Mouse (Mus musculus) cerebellum, adult 11-12 months (tissue): ENCODE results near the gene Asic1.

Source experiments
- DNase-seq: peaks from one replicate; pipeline ENCODE4 v3.0.0; 2022

The Asic1 gene

GRCm38 (mm10) chr15:99703104-99703503 lies 32.9 kb downstream of the Asic1 start:
- no peak for DNase-seq

- no peak for DNase-seq
Measured at GRCm38 (mm10) chr15:99703676-99704040, 33.5 kb downstream of the Asic1 start.

DNA sequence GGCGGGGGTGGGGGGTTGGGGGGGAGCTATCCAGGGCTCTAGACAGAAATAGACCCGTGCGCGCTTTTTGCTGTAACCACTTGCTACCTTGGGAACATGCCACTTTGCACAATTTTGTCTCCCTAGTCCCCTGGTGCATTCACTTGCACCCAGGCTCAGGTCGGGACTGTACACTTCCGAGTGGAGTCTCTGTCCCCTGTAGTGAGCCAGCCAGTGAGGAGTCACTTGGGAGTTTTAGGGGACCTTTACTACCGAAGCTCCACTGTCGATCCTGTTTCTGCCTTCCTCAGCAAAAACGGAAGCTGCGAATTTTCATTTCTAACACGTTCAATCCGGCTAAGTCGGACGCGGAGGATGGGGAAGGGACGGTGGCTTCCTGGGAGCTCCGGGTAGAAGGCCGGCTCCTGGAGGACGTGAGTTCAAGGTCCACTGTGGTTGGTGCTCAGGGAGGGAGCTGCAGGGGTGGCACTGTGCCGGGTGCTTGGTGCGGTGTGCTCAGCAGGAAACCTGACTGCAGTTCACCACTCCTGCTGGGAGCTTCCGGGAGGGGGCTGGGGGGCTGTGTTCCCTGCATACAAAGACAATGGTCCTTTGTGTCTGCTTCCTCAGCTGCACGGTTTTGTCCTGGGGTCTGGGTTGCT lies 34.0 kb downstream of the Asic1 start:
- no peak for DNase-seq

DNA sequence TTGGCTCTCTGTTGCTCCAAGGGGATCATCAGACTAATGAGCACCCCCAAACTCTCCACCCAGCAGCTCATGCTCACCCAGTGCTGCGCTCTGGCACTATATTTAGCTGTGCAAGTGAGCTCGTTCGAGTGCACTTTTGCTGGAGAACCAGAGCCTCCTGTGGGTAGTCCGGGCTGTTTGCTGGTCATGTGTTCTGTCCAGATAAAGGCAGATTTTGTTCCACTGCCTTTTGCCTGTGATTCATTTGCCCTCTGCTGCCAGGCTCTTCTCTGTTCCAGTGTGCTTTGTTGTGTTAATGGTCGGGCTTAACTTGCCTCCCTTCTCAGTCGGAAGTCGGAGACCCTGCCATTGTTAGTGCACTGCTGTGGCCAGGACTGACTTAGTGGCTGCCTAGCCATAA lies 34.7 kb downstream of the Asic1 start:
- DNase-seq, result no peak

DNA sequence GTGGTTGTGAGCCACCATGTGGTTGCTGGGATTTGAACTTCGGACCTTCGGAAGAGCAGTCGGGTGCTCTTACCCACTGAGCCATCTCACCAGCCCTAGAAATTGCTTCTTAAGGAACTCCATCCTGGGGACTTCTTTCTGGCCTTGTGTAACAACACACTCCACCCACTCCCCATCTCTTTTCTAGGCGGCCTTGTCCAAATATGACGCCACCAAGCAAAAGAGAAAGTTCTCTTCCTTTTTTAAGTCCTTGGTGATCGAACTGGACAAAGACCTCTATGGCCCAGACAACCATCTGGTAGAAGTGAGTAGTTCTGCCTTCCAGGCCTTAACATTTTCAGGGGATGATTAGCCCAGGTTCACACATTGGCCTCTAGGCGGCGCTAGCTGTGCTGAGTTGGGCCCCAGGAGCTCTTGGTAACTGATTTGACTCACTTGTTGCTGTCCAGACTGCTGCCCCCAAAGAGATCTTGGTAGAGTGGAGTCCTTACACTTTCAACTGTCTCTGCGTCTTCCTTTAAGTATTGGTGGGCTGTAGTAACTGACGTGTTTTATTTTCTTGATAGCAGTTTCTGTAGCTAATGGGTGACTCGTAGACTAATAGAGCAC lies 35.4 kb downstream of the Asic1 start, which contains the start of gene Gm17349:
Gene Gm17349 (minus strand): TSS at position 51 of the 609 bp plus-strand sequence.
- peak; percentile 72 for DNase-seq

- DNase-seq, result no peak
Measured at GRCm38 (mm10) chr15:99708176-99708575, 38.0 kb downstream of the Asic1 start.

- DNase-seq, result no peak
Measured at GRCm38 (mm10) chr15:99710221-99711190, 40.3 kb downstream of the Asic1 start.

DNA sequence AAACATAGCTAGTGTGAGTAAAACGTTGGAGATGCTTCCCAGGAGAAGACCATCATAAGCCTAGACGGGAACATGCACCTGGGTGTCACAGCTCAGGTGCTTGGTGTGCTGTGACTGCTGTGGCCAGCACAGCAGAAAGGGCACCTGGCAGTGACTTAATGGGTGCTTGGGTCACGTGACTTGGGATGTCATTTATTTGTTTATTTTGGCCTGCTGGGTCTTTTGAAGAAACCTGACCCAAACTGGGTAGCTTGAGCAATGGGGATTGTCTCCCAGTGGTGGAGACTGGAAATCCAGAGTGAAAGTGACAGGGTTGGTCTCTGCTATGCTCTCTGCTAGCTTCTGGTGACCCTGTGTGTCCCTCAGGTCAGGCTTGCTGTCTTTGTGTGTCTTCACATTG lies 41.3 kb downstream of the Asic1 start:
- DNase-seq, result no peak

DNA sequence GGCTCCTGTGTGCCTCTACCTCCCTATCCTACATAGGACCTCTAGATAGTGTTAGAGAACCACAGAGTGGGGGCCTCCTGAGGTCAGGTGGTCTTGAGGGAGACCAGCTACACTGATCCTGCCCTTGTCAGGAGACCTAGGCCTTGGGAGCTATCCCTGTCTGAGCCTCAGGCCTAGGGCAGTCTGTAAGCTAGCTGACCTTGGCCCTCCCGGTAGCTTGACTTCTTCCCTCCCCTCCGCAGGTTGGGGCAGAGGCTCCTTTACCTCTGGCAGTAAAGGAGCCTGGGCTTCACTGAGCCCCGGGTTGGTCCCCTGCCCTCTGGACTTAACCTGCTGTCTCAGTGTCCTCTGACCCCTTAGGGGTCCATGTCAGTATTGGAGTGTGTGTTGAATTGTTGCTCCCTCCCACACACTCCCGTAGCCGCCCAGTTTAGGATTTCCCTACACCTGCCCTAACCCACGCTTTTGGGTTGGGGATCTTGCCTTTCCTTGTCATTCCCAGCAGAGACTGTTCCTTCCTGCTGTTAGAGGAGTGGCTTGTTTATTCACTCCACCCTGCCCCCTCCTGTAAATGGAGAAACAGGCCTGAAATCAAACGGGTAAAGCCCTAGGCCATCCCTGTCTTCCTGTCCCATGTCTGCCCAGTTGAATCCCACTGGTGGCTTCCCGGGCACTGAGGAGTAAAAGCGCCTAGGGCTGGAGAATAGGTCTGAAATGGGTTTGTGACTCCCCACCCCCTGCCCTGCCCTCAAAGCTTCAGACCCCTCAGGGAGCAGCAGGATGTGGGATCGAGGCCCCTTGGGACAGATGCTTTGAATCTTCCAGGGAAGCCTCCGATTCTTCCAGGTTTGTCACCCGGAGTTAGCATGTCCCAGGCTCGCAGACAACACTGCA lies 42.7 kb downstream of the Asic1 start:
- DNase-seq, result no peak

- no peak for DNase-seq
Measured at GRCm38 (mm10) chr15:99713569-99713968, 43.4 kb downstream of the Asic1 start.

DNA sequence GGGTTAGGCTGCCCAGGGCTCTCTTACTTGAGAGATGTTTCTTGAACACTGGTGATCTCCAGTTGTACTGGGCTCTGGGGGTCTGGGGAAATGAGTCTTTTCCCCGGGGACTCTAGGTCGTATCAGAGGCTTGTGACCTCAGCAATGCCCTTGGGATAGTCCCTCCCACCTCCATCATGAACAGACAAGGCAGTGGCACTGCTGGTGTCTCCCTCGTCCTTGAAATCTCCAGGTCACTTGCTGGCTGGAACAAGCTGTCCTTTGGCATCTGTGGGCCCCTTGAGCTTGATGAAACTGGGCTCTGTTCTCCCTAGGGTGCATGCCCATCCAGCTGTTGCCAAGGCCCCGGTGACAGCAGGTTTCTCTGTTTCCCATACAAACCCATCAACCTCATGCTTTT lies 44.0 kb downstream of the Asic1 start:
- DNase-seq, result peak; percentile 64

DNA sequence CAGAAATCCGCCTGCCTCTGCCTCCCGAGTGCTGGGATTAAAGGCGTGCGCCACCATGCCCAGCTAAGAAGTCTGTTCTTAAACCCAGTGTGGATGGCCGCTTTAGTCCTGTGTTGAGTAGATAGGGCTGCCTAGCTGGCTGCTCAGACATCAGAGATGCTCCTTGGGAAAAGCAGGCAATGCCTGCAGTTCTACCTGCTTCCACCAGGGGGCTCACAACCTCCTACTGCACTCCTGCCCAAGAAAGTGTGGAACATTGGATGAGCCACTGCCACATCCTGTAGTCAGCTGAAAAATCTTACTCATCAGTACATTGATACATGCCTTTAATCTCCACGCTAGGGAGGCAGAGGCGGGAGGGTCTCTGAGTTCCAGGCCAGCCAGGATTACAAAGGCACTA lies 44.7 kb downstream of the Asic1 start:
- peak; percentile 88 for DNase-seq

- peak; percentile 68 for DNase-seq
Measured at GRCm38 (mm10) chr15:99715361-99715865, 45.2 kb downstream of the Asic1 start.

- peak; percentile 69 for DNase-seq
Measured at GRCm38 (mm10) chr15:99715982-99716746, 46.0 kb downstream of the Asic1 start.

- DNase-seq, result peak; percentile 51
Measured at GRCm38 (mm10) chr15:99716814-99717213, 46.6 kb downstream of the Asic1 start.

DNA sequence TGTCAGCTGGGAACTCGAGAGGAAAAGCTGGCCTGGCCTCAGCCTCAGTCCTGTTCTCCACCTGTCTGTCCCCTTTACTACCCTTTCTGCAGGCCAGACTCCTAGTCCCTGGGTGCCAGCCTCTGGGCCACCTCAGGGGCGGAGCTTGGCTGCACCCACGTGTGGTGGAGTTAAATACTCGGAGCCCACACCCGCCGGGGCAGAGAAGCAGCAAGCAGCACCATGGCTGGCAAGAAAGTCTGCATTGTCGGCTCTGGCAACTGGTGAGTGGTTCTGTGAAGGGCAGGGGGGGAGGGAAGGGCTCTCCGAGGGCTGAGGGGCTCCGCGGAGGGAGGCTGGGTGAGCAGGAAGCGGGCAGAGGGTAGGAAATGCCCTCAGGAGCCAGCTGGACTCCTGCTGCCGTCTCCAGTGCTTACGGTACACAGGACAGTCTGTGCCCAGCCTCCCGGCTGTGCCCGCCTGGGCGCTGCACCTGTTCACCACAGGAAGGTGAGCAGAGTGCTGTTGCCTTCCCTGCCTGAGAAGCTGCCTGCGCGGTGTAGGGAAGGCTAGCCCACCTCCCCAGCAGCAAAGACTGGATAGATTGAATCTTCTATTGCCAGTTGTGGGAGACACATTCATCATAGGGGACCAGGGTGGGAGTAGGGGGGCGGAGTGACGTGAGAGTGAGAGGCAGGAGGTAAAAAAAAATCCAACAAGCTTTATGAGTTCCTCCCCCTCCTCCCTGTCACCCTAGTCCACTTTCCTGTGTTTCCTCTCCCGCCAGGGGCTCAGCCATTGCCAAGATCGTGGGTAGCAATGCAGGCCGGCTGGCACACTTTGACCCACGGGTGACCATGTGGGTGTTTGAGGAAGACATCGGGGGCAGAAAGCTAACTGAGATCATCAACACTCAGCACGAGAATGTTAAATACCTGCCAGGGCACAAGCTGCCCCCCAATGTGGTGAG lies 47.5 kb downstream of the Asic1 start, which contains the start of gene Gpd1:
Gene Gpd1 (plus strand): TSS at position 130 of the 949 bp plus-strand sequence.
- peak; percentile 94 for DNase-seq

DNA sequence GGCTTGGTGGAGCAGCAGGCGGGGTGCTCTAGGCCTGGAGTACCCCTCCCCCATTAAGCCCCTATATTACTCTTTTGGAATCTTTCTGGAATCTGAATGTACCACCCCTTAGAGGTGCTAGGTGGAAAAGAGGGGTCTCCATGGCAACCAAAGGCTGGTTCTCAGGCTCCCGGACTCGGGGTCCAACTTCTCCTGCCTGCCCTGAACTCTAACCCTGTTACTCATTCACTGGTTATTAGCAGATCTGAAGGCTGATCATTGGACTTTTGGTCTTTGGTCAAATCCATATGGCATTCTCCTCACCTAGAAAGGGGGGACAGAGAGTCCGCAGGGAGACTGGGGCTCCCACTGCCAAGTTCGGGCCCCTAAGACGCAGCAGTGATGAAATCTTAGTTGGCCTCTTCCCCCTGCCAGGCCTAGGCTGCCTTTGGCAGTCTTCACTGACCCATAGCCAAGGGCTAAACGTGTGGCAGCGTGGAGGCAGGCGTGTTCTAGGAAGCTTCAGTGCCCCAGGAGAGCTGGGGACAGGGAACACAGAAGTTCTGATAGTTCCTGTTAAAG lies 48.4 kb downstream of the Asic1 start:
- peak; percentile 78 for DNase-seq

DNA sequence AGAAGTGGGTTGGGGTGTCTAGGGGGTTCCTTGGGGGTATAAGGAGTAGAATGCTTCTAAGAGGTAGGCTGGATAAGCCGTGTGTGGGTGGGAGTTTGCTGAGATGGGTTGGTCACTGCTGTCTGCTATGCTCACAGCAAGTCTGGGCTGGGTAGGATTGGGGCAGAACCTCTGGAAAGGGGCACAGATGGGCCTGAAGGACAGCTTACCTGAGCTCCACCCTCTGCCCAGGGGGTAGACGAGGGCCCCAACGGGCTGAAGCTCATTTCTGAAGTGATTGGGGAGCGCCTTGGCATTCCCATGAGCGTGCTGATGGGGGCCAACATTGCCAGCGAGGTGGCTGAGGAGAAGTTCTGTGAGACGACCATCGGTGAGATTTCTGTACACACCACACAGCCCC lies 49.7 kb downstream of the Asic1 start:
- DNase-seq, result peak; percentile 52

GRCm38 (mm10) chr15:99721921-99722743 lies 52.0 kb downstream of the Asic1 start:
- DNase-seq, result peak; percentile 61
